8 mouse cellular contexts compared by ENCODE assay signal in the genomic region with DNA sequence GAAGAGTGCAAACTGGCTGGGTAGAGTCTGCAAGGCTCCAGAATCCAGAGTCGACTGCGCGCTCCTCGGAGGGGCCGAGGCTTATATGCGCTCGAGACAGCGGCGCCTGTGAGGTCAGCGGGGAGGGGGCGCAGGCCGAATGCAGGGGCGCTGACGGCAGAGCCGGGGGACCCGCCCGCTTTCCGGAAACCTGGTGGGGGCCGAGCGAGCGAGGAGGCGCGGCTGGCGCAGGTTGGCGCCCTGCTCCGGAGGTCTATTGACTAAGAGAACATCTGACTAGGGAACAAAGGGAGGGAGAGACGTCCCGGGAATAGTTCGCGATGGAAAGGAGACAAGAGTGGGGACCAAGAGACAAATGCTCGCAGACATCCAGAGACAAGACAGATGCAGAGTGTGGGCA. TPM values are rescaled to one million over a fixed set of nuclear protein-coding genes. Genes with fewer than 3 reads are reported as not detected.
DNase-seq lines count a peak whose midpoint lies in the region; ATAC-seq and TF ChIP-seq lines count a peak whose summit lies in the region.

A gene (minus strand): TSS at position 60 of the 400 bp plus-strand sequence.

- peaks cover 52% of the 10 kb centered on the region for H3K27me3 ChIP-seq in heart, embryonic 14.5 days (ENCODE audit: control insufficient read depth, insufficient read depth, low read length)
- H3K27me3 ChIP-seq in hindbrain, embryonic 14.5 days (ENCODE audit: control insufficient read depth, insufficient read depth, low read length): peaks cover 25% of the 10 kb centered on the region
- H3K27me3 ChIP-seq in midbrain, embryonic 16.5 days (ENCODE audit: control insufficient read depth, insufficient read depth, low read depth, low read length): peaks cover 20% of the 10 kb centered on the region

- 0 out of 2 replicates have a peak within 1 kb of the TSS, but pooled peaks have one; percentile 34 for H3K9ac ChIP-seq in heart, embryonic 14.5 days (ENCODE audit: low read length)
- H3K9ac ChIP-seq in hindbrain, embryonic 14.5 days: peak within 1 kb of the TSS; percentile 49; the same call in 1 of the 2 replicates
- peak within 1 kb of the TSS; percentile 69 for H3K9ac ChIP-seq in midbrain, embryonic 16.5 days (ENCODE audit: low read depth, low read length)

- H3K27ac ChIP-seq in heart, embryonic 14.5 days (replicated peaks in 1 of 2; ENCODE audit: control insufficient read depth in 1 of 2, insufficient read depth in 1 of 2, low read depth in 2 of 2, low read length in 2 of 2): no peak within 1 kb of the TSS
- no peak within 1 kb of the TSS for H3K27ac ChIP-seq in bone marrow, adult 2 months (ENCODE audit: control insufficient read depth, insufficient read depth, low read depth, low read length, poor library complexity)
- H3K27ac ChIP-seq in hindbrain, embryonic 14.5 days: no peak within 1 kb of the TSS
- H3K27ac ChIP-seq in midbrain, embryonic 16.5 days (ENCODE audit: low read length): no peak within 1 kb of the TSS

- DNase-seq in heart, adult 11 months: no peak
- DNase-seq in hindbrain, embryonic 14.5 days (ENCODE audit: low spot score): no peak
- DNase-seq in ovary, adult 18-20 months (ENCODE audit: low spot score): no peak
- no peak for DNase-seq in spleen, adult 18-20 months

- no peak for TF ChIP-seq CTCF in bone marrow, adult 2 months (IDR thresholded peaks at IDR 0.05; ENCODE audit: control insufficient read depth, insufficient read depth, low read length)

- H3K4me2 ChIP-seq in heart, embryonic 14.5 days (ENCODE audit: low read length): peak within 1 kb of the TSS; percentile 64
- peak within 1 kb of the TSS; percentile 50 for H3K4me2 ChIP-seq in hindbrain, embryonic 14.5 days (replicated peaks)
- peak within 1 kb of the TSS; percentile 81 for H3K4me2 ChIP-seq in midbrain, embryonic 16.5 days (ENCODE audit: low read length)

- TF ChIP-seq POLR2A in bone marrow, adult 2 months (IDR thresholded peaks at IDR 0.05; ENCODE audit: borderline replicate concordance, control insufficient read depth, low read depth, low read length): no peak

- WGBS in heart, embryonic 14.5 days: 1% methylated on average over 31 of the region's 31 CpGs
- WGBS in bone marrow, adult 2 months: 2% methylated on average over 31 of the region's 31 CpGs
- WGBS in hindbrain, embryonic 14.5 days: 1% methylated on average over 31 of the region's 31 CpGs
- under 1% methylated on average over 31 of the region's 31 CpGs for WGBS in midbrain, embryonic 16.5 days

- peaks cover 0 to 2% of the 10 kb centered on the region in 2 experiments; a peak in 1 of 4 replicates for H3K4me1 ChIP-seq in heart, embryonic 14.5 days (ENCODE audit: control insufficient read depth in 2 of 2, insufficient read depth in 2 of 2, low read length in 2 of 2)
- no peaks in the 10 kb centered on the region for H3K4me1 ChIP-seq in bone marrow, adult 2 months (ENCODE audit: control insufficient read depth, insufficient read depth, low read length)
- H3K4me1 ChIP-seq in hindbrain, embryonic 14.5 days (replicated peaks; ENCODE audit: control insufficient read depth, insufficient read depth, low read length): no peaks in the 10 kb centered on the region
- H3K4me1 ChIP-seq in midbrain, embryonic 16.5 days (ENCODE audit: control insufficient read depth, insufficient read depth, low read length): peaks cover 2% of the 10 kb centered on the region; the same call in 1 of the 2 replicates

- peak within 1 kb of the TSS; percentile 15 to 28; a peak in 3 of 4 replicates for H3K4me3 ChIP-seq in heart, embryonic 14.5 days (ENCODE audit: control insufficient read depth in 1 of 2, insufficient read depth in 1 of 2, low read depth in 1 of 2, low read length in 2 of 2)
- H3K4me3 ChIP-seq in bone marrow, adult 2 months (replicated peaks; ENCODE audit: control insufficient read depth, low read depth, low read length): no peak within 1 kb of the TSS
- H3K4me3 ChIP-seq in hindbrain, embryonic 14.5 days (replicated peaks; ENCODE audit: low read length): peak within 1 kb of the TSS; percentile 28
- peak within 1 kb of the TSS; percentile 44 for H3K4me3 ChIP-seq in midbrain, embryonic 16.5 days (ENCODE audit: low read depth, low read length)

- ATAC-seq in heart, embryonic 14.5 days (ENCODE audit: insufficient number of reproducible peaks, insufficient read depth, low FRiP score, low read depth): no peak
- no peak for ATAC-seq in hindbrain, embryonic 14.5 days (ENCODE audit: low FRiP score)
- no peak for ATAC-seq in midbrain, embryonic 16.5 days
- ATAC-seq in megakaryocyte progenitor cell, adult 5-6 weeks (replicated peaks; ENCODE audit: poor library complexity): no peak

- H3K36me3 ChIP-seq in heart, embryonic 14.5 days (ENCODE audit: control insufficient read depth, insufficient read depth, low read length): no peaks in the 10 kb centered on the region
- H3K36me3 ChIP-seq in hindbrain, embryonic 14.5 days (replicated peaks; ENCODE audit: control insufficient read depth, insufficient read depth): no peaks in the 10 kb centered on the region
- no peaks in the 10 kb centered on the region for H3K36me3 ChIP-seq in midbrain, embryonic 16.5 days (ENCODE audit: control insufficient read depth, insufficient read depth, low read length)

- no peaks in the 10 kb centered on the region for H3K9me3 ChIP-seq in heart, embryonic 14.5 days (ENCODE audit: control insufficient read depth, low read length)
- H3K9me3 ChIP-seq in hindbrain, embryonic 14.5 days (ENCODE audit: control insufficient read depth, low read length): no peaks in the 10 kb centered on the region
- H3K9me3 ChIP-seq in midbrain, embryonic 16.5 days (replicated peaks; ENCODE audit: control insufficient read depth, low read length, poor library complexity, severe bottlenecking): no peaks in the 10 kb centered on the region

RNA-seq across cellular contexts. Expression of the gene that starts here (rescaled TPM):
- polyA plus RNA-seq in heart, embryonic 14.5 days (2014; fragmentation: Nextera tagmentation; extraction: Ambion mirVana): 0.34 and 0.38 TPM in 2 replicates
- polyA plus RNA-seq in bone marrow, adult 2 months (2011; ENCODE audit: insufficient read depth, insufficient read length, low replicate concordance, missing spikeins): 13.5 TPM in 1 of 2 replicates, not detected in the other
- polyA plus RNA-seq in hindbrain, embryonic 14.5 days (2014; fragmentation: Nextera tagmentation; extraction: Ambion mirVana): 2.1 and 2.3 TPM in 2 replicates
- 6.6 and 9.6 TPM in 2 replicates for polyA plus RNA-seq in midbrain, embryonic 16.5 days (2015; fragmentation: Nextera tagmentation; extraction: Ambion mirVana)
- not detected in 2 replicates for total RNA-seq in megakaryocyte progenitor cell, adult 5-6 weeks (2015)
- not detected in 2 replicates for total RNA-seq in megakaryocyte progenitor cell, adult 5-6 weeks (2017)
